Mouse (Mus musculus): Measurements from ENCODE around the gene Gm17359.

Gene Gm17359

DNA sequence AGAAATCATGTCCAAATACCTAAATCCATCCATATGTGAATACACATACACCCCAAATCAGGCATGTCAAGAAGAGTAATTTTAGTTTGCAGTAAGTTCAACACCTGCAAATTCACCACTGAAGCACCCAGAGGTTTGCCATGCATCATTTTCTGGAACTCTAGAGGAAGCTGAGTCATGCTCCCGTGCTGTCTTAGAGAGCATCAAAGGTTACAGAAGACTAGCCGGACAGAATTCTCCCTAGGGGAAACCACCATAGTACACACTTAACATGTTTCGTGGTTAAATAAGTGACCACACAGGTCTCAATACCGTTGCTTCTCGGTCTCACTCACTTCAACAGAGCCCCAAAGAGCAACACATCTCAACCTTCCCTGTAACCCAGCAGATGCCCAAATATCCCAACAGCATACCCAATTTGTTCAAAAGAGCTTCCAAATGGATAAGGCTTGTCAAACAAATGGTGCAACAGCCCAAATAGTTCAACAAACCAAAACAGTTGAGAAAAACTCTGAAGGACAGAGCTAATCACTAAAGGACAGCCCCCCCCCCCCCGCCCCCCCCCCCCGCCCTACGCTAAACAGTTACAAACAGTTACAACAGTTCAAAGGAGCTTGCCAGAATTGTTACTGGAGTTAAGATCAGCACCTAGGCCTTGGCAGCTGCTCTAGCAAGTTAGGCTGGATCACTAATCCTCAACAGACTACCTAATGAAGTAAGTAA, at the start of gene Gm17359:
Gene Gm17359, plus strand, starts transcription at position 618 of the 723 bp plus-strand sequence.
- DNase-seq = no peak

GRCm38 (mm10) chr3:79287108-79287576, 49.3 kb upstream of the Gm17359 start:
- peak; percentile 95 to 98 for DNase-seq

- peak in 1 of 2 experiments; percentile 30 for DNase-seq
These were observed 48.6 kb upstream of the Gm17359 start for GRCm38 (mm10) chr3:79287699-79288458.

DNA sequence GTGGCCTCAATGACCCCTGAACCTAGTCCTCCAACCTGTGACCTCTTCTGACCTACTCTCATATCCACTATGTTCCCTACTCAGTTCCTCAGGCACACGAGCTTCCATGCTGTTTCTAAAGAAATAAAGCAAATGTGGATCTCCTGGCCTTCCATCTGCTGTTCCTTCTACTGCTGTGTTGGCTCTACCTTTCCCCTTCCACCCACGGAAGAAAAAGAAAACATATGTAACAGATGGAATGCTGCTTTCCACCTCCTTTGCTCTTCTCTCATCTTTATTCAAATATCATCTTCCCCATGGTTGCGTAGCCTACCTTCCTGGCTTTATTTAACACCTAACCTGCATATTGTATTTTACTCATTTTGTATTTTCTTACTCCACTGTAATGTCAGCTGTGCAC, 47.4 kb upstream of the Gm17359 start:
- no peak for DNase-seq

DNA sequence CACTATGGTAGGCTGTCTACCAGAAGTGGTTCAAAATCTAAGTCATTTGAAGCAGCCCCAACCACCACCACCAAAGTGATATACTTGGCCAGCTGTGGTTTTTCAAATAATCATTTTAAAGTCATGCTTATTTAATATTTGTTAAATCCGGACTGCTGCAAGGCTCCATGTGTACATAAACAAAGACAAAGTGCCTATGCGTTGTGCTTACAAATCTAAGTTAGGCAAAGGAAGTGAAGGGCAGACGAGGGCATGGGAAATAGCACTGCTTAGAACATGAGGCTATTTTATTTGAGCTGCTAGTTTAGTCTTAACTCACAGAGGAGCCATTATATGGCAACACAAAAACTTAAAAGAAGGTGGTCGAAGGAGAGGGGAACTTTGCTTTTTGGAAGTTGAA, 43.4 kb upstream of the Gm17359 start:
- DNase-seq = no peak

DNA sequence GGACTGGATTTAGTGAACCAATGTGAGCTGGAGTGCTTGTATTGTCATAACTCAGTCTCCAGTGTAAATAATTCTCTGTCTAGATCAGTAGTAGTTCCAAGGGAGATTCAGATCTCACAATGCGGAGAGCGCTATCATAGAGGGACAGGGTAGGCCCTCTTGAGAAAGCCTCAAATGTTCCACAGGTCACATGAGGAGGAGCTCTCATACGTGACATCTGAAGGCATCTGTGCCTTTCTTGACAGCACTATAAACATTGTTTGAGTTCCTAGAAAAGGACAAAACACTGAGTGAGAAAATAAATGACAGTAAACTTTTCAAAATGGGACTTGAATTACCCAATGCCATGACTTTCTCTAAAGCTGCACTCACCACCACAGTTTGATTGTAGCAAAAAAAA, 41.8 kb upstream of the Gm17359 start:
- DNase-seq = no peak

DNA sequence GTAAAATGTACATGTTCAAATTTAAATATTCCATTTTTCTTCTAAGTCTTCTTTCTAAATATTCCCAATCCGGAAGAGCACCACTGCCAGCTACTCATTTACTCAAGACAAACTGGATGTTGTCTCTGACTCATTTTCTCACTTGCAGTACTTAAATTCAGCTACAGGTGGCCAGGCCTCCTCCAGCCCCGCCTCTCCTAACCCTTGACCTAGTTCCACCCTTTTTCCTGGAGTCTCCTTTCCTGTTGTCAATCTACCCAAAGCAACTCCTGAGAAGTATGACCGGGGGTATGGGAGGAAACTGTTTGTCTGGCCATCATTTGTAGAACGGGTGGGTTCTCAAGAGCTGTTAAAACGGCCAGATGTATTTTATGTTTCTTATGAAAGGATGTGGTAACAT, 40.4 kb upstream of the Gm17359 start:
- DNase-seq = no peak

DNA sequence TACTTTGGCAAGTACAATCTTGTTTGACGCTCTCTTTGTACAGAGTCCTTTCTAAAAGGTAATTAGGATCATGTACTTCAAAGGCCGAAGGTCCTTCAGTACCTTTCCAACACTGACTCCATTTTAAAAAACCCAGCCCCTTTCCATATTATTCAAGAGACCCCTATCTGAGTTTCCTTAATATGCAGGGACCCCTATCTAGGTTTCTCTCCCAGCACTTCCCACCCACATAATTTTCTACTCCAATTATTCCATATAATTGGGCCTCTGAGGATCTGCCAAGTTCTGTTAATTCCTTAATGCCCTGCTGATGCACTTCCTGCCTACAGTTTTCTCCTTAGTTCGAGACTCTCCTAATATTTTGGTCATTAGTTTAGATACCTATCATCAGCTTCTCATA, 39.9 kb upstream of the Gm17359 start:
- no peak for DNase-seq

- no peak for DNase-seq
These were observed 39.2 kb upstream of the Gm17359 start for GRCm38 (mm10) chr3:79297281-79297680.

GRCm38 (mm10) chr3:79299401-79299800, 37.1 kb upstream of the Gm17359 start:
- DNase-seq = no peak

DNA sequence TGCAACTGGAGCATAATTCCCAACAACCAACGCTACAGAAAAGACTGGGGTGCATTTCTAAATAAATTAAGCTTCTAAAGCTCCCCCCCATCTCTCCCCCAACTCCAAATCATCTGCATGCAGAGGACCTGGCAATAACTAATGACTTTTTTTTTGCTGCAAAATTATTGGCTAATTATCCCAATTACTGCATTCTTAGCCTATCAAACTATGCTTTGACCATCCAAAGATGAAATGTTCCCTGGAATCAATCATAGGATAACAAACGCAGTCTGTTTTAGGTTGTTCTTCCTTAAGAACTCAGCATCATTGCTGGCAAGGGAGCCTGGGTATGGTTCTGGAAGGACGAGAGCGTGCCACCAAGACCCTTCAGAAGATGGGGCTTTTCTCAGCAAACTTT, 27.9 kb upstream of the Gm17359 start:
- DNase-seq = no peak

DNA sequence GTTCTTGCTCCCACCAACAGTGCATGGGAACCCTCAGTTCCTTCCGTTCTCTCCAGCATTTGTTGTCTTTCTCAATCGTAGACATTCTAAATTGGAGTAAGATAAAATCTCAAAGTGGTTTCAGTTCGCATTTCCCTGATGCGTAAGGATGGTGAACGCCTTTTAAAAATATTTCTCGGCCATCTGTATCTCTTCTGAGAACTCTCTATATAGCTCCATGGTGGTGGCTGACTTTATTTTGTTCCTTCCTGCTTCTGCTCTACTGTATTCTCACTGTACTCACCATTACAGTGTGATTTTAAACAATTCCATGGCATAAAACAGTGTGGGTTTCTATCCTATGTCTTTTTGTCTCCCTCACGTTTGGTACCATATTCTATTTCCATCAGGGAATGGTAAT, 26.3 kb upstream of the Gm17359 start:
- no peak for DNase-seq

DNA sequence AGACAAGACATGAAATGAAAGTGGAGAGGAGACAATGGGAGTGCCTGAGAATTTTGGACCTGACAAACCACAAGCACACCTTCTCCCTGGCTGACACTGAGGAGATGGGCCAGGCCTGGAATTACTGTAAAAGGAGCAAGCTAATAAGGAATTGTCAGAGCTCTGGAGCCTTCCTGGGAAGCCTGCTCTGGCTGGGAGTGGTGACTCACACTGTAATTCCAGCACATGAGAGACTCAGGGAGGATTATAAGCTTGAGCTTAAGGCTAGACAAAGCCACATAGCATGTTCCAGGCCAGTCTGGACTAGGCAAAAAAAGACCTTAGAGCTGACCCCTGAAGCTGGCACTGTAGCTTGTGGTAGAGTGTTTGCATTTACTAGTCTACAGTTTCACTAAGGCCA, 24.6 kb upstream of the Gm17359 start:
- no peak for DNase-seq

GRCm38 (mm10) chr3:79314006-79314698, 22.3 kb upstream of the Gm17359 start:
- DNase-seq = no peak

DNA sequence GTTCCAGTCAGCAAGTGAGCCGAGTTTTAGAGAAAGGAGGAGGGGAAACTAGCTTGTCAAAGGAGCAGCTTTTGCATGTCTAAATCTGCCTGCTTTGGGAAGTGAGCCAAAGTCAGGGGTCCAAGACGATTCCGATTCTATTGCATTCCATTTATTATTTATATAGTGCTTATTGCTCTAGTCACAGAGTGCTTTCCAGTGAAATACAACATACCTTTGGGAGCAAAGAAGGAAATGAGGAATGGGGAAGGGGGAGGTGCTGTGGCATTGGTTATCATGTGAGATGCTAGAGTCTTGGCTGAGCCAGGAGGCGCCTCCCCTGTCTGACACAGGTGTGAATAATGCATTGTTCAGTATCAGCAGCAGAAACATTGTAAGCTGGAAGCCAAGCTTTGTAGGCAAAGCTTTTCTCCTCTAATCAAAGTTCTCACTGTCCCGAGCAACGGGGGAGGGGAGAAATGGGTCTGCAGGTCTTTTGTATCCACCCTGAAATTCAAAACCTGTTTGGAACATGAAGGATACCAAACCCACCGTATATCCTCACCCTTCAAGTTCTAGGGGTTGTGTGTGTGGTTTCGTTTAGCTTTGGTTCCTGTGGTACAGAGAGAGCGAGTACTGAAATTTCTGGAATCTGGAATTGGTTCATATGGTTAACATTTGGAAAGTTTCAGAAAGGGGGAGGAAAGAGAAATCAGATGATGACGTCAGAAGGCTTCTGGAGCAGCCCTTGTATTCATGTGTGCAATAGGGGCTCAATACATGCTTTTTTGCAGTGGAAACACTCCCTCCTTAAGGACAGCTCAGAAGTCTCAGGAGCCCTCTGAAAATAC, 11.5 kb upstream of the Gm17359 start:
- peak in 1 of 2 experiments; percentile 10 for DNase-seq

GRCm38 (mm10) chr3:79329691-79330315, 6.7 kb upstream of the Gm17359 start:
- DNase-seq = no peak

DNA sequence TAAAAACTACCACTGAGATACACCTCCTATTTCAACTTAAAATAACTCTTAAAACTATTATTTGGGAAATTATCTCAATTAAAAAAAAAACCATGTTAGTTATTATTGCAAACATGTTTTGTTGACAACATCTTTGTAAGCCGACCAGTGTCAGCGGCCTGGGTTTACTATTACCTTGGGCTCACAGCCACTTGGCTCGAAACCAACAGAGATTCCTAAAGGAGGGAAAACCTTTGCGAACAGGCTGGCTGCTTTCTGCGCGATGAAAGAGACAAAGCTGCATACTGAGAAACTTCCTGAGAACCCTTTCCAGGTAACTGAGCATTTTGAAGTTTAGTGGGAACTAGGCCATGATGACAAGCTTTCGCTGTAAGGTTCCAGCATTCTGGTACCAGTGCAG, 3.4 kb upstream of the Gm17359 start:
- no peak for DNase-seq

GRCm38 (mm10) chr3:79333643-79334200, 2.7 kb upstream of the Gm17359 start:
- no peak for DNase-seq

- DNase-seq = no peak
These were observed 4.3 kb downstream of the Gm17359 start for GRCm38 (mm10) chr3:79340737-79341136.

GRCm38 (mm10) chr3:79342961-79343735, 6.7 kb downstream of the Gm17359 start:
- DNase-seq = no peak

GRCm38 (mm10) chr3:79349311-79349710, 12.8 kb downstream of the Gm17359 start:
- DNase-seq = no peak

All from lung, postnatal 4 days (tissue).